1 mouse cellular context compared by ENCODE assay signal in genomic region chr1:75494878-75495548, GRCm38 (mm10).
TF ChIP-seq lines count a peak whose summit lies in the region.

No protein-coding gene starts in this region.

TF ChIP-seq in CH12.LX, 34 proteins besides CTCF, POLR2A, EP300 and RAD21 (continued from another document):
- TF ChIP-seq MAFK (IDR thresholded peaks at IDR 0.05; ENCODE audit: insufficient replicate concordance, low read length) (no peak), NRF1 (IDR thresholded peaks at IDR 0.05; ENCODE audit: low read depth, low read length) (no peak), JUND (conservative IDR thresholded peaks at IDR 0.05; ENCODE audit: low read depth, low read length) (0 out of 2 replicates have a peak, but pooled peaks have one; percentile 18), CHD1 (IDR thresholded peaks at IDR 0.05; ENCODE audit: low read depth, low read length) (peak; percentile 95; the same call in 1 of the 2 replicates), ZMIZ1 (IDR thresholded peaks at IDR 0.05; ENCODE audit: low read depth, low read length) (no peak), ZKSCAN1 (IDR thresholded peaks at IDR 0.05; ENCODE audit: borderline replicate concordance, low read depth, low read length) (no peak), MAX (IDR thresholded peaks at IDR 0.05; ENCODE audit: low read length) (peak; percentile 22; the same call in 1 of the 2 replicates), USF1 (IDR thresholded peaks at IDR 0.05; ENCODE audit: low read depth, low read length) (no peak), PAX5 (IDR thresholded peaks at IDR 0.05; ENCODE audit: low read length) (no peak), KAT2A (IDR thresholded peaks at IDR 0.05; ENCODE audit: insufficient replicate concordance, low read length) (no peak), SMC3 (IDR thresholded peaks at IDR 0.05; ENCODE audit: low read depth, low read length) (peak; percentile 76), E2F4 (IDR thresholded peaks at IDR 0.05; ENCODE audit: insufficient replicate concordance, low read depth, low read length) (no peak)
